Mouse (Mus musculus): ENCODE measurements at regions not wholly inside any gene's neighbourhood (a gene's known extent, or its start where the extent isn't known, plus 50 kb on each side); places are given as distances from the start of the nearest gene placed in this dataset.

DNA sequence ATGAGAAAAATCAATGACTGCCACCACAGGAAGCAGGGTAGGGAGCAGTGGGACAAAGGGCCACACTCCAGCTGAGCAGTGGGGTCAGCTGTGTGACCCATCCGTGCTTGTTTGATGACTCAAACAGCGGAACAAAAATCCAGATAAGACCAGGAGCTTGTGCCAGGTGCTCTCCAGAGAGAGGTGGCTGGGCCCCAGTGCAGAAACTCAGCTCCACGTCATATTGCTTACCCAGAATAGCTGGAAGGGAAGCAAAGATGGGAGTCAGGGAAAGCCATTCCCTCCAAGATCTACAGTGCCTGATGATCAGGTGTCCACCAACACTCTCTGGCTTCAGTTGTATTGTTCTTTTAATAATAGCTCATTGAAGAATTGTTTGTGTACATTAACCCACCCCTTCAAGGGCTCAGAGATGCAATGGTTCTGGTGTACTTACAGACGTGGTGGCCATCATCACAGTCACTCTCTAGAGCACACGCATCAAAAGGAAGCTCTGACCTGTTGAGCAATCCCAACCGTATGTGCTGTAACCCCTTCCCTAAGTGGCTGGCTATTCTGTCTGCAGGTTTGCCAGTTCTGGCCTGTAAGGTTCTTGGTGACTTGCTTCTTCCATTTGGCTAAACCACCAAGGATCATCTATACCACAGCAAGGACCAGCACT is 117.6 kb upstream of the Frmd6 start:
- Histone ChIP-seq H3K9ac (no peak overlapping the region), H3K4me3 (replicated peaks) (no peak overlapping the region), H3K27me3 (replicated peaks) (no peaks in the 10 kb centered on the region), H3K4me2 (no peak overlapping the region), H3K4me1 (peaks cover 10% of the 10 kb centered on the region; the same call in 1 of the 2 replicates), H3K9me3 (no peaks in the 10 kb centered on the region), H3K27ac (peak overlapping the region; percentile 41), H3K36me3 (no peaks in the 10 kb centered on the region)
- WGBS = 52% methylated on average over 6 of the region's 6 CpGs
- ATAC-seq (ENCODE audit: insufficient read depth, low FRiP score, low read depth) = peak; percentile 88

DNA sequence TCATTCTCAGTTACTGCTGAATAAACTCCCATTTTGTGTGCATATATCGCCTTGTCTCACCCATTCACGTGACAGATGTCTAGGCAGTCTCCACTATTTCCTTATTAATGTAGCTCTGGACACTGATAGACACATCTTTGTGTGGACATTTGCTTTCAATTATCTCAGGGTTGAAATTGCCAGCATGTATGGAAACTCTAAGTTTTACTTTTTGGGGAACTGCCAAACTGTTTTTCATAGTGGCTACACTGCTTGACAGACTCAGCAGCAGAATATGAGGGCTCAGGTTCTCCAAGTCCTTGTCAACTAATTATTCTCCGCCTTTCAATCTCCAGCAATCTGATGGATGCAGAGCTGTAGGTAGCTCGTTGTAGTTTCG is 117.0 kb upstream of the Frmd6 start:
- Histone ChIP-seq H3K27ac (0 out of 2 replicates have a peak overlapping the region, but pooled peaks have one; percentile 41), H3K9me3 (no peaks in the 10 kb centered on the region), H3K9ac (no peak overlapping the region), H3K4me2 (no peak overlapping the region), H3K27me3 (replicated peaks) (no peaks in the 10 kb centered on the region), H3K4me1 (peaks cover 15% of the 10 kb centered on the region; the same call in 1 of the 2 replicates), H3K4me3 (replicated peaks) (no peak overlapping the region), H3K36me3 (no peaks in the 10 kb centered on the region)
- ATAC-seq (ENCODE audit: insufficient read depth, low FRiP score, low read depth) = no peak
- WGBS = 88% methylated on average over 5 of the region's 5 CpGs

- Histone ChIP-seq H3K4me2 (no peak overlapping the region), H3K9ac (no peak overlapping the region), H3K4me3 (replicated peaks) (no peak overlapping the region), H3K27ac (no peak overlapping the region), H3K36me3 (no peaks in the 10 kb centered on the region), H3K4me1 (peaks cover 15% of the 10 kb centered on the region; the same call in 1 of the 2 replicates), H3K9me3 (no peaks in the 10 kb centered on the region), H3K27me3 (replicated peaks) (no peaks in the 10 kb centered on the region)
- ATAC-seq (ENCODE audit: insufficient read depth, low FRiP score, low read depth) = no peak
- WGBS = 81% methylated on average over 7 of the region's 7 CpGs
Observed at GRCm38 (mm10) chr12:70710311-70710710, 115.0 kb upstream of the Frmd6 start.

- no peaks in the 10 kb centered on the region for H3K27me3 ChIP-seq (replicated peaks)
- no peaks in the 10 kb centered on the region for H3K36me3 ChIP-seq
- no peak for ATAC-seq (ENCODE audit: insufficient read depth, low FRiP score, low read depth)
- peaks cover 15% of the 10 kb centered on the region; the same call in 1 of the 2 replicates for H3K4me1 ChIP-seq
- no peaks in the 10 kb centered on the region for H3K9me3 ChIP-seq
- WGBS = 61% methylated on average over 5 of the region's 5 CpGs
- no peak overlapping the region for H3K4me2 ChIP-seq
- H3K27ac ChIP-seq = no peak overlapping the region
- no peak overlapping the region for H3K4me3 ChIP-seq (replicated peaks)
- no peak overlapping the region for H3K9ac ChIP-seq
Observed at GRCm38 (mm10) chr12:70711030-70711429, 114.3 kb upstream of the Frmd6 start.

DNA sequence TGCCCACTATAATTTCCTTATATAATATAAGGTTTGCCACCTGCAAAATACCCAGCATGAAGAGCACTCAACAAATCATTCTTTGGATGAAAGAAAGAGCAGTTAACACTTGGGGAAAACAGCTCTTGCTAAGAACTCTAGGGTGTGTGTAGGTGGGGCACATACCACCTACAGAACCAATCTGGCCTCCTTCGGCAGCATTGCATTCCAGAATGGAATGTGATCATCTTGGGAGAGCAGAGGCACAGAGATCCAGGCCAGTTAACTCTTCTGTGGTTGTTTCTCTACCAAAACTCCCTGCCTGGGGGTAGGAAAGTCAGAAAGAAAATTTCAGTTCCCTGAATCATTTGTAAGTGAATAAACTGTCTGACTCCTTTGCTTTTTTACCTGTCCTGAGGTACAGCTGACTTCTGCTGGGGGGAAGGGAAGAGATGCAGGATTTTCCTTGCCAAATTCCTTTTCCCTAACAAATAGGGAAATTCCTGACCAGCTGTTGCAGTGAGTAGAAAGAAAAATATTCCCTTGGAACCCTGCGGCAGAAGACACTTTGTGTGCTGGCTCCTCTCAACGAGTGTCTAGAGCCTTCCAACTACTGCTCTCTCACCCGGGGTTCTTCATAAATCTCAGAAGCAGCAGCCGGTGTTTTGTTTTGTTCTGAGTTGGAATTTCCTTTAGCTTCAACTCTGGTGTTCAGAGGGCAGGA is 112.8 kb upstream of the Frmd6 start:
- peaks cover 15% of the 10 kb centered on the region; the same call in 1 of the 2 replicates for H3K4me1 ChIP-seq
- no peaks in the 10 kb centered on the region for H3K27me3 ChIP-seq (replicated peaks)
- H3K9ac ChIP-seq = no peak overlapping the region
- no peak overlapping the region for H3K4me3 ChIP-seq (replicated peaks)
- H3K36me3 ChIP-seq = no peaks in the 10 kb centered on the region
- no peak overlapping the region for H3K27ac ChIP-seq
- ATAC-seq (ENCODE audit: insufficient read depth, low FRiP score, low read depth) = no peak
- 27% methylated on average over 5 of the region's 5 CpGs for WGBS
- H3K9me3 ChIP-seq = no peaks in the 10 kb centered on the region
- no peak overlapping the region for H3K4me2 ChIP-seq

- 47% methylated on average over 18 of the region's 18 CpGs for WGBS
- Histone ChIP-seq H3K36me3 (no peaks in the 10 kb centered on the region), H3K4me1 (peaks cover 15% of the 10 kb centered on the region), H3K4me3 (replicated peaks) (no peak overlapping the region), H3K27ac (no peak overlapping the region), H3K4me2 (no peak overlapping the region), H3K9ac (no peak overlapping the region), H3K9me3 (no peaks in the 10 kb centered on the region), H3K27me3 (replicated peaks) (no peaks in the 10 kb centered on the region)
- ATAC-seq (ENCODE audit: insufficient read depth, low FRiP score, low read depth) = no peak
Observed at GRCm38 (mm10) chr12:70713499-70714280, 111.6 kb upstream of the Frmd6 start.

GRCm38 (mm10) chr12:70714281-70714679 is 111.0 kb upstream of the Frmd6 start:
- WGBS = 72% methylated on average over 10 of the region's 11 CpGs
- Histone ChIP-seq H3K4me1 (peaks cover 15% of the 10 kb centered on the region), H3K4me2 (no peak overlapping the region), H3K27ac (no peak overlapping the region), H3K36me3 (no peaks in the 10 kb centered on the region), H3K27me3 (replicated peaks) (no peaks in the 10 kb centered on the region), H3K9me3 (no peaks in the 10 kb centered on the region), H3K9ac (no peak overlapping the region), H3K4me3 (replicated peaks) (no peak overlapping the region)
- no peak for ATAC-seq (ENCODE audit: insufficient read depth, low FRiP score, low read depth)

- ATAC-seq (ENCODE audit: insufficient read depth, low FRiP score, low read depth) = no peak
- H3K27me3 ChIP-seq (replicated peaks) = no peaks in the 10 kb centered on the region
- H3K36me3 ChIP-seq = no peaks in the 10 kb centered on the region
- 89% methylated on average over 2 of the region's 2 CpGs for WGBS
- H3K9ac ChIP-seq = no peak overlapping the region
- no peak overlapping the region for H3K4me3 ChIP-seq (replicated peaks)
- no peaks in the 10 kb centered on the region for H3K9me3 ChIP-seq
- H3K27ac ChIP-seq = no peak overlapping the region
- H3K4me2 ChIP-seq = no peak overlapping the region
- H3K4me1 ChIP-seq = peaks cover 15% of the 10 kb centered on the region
Observed at GRCm38 (mm10) chr12:70715836-70716235, 109.5 kb upstream of the Frmd6 start.

DNA sequence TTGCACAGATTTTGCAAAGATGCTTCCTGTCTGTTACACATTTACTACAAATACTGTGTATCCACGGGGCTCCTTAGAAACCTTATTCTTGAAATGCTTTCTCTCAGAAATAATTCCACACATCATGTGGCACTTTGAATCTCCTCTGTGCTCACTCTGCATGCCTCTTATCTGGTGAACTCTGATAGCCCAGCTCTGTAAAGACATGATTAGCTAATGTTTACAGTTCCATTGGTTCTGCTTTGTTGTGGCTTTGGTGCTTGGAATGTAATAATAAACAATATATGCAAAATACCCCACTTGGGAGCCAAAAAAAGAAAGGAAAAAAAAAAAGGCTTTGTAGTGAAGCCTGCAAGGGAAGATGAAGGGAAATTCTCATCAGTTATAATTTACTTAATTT is 106.7 kb upstream of the Frmd6 start:
- Histone ChIP-seq H3K4me1 (no peaks in the 10 kb centered on the region; the same call in 1 of the 2 replicates), H3K27me3 (replicated peaks) (no peaks in the 10 kb centered on the region), H3K36me3 (no peaks in the 10 kb centered on the region), H3K4me3 (replicated peaks) (no peak overlapping the region), H3K4me2 (no peak overlapping the region), H3K9ac (no peak overlapping the region), H3K9me3 (no peaks in the 10 kb centered on the region), H3K27ac (no peak overlapping the region)
- ATAC-seq (ENCODE audit: insufficient read depth, low FRiP score, low read depth) = no peak
- 41% methylated on average over 1 of the region's 1 CpGs for WGBS

DNA sequence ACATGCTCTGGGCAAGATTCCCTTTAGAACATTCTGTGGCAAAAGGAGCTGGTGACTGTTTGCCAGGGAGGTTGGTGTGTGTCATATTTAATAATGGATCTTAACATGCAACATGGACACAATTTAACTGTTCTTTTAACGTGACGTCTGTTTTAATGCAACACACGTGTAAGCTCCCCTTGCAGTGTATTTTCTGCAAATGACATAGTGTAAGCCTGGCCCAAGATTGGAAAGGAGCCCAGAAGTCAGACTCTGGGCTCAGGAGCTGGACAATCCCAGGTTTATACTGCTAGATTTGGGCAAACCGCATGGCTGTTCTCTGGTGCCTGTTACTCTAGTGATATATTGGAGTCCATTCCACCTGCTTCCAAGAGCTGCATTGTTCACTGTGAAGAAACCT is 106.1 kb upstream of the Frmd6 start:
- no peak for ATAC-seq (ENCODE audit: insufficient read depth, low FRiP score, low read depth)
- Histone ChIP-seq H3K9ac (no peak overlapping the region), H3K4me1 (no peaks in the 10 kb centered on the region; the same call in 1 of the 2 replicates), H3K27ac (no peak overlapping the region), H3K9me3 (no peaks in the 10 kb centered on the region), H3K36me3 (no peaks in the 10 kb centered on the region), H3K4me2 (no peak overlapping the region), H3K4me3 (replicated peaks) (no peak overlapping the region), H3K27me3 (replicated peaks) (no peaks in the 10 kb centered on the region)
- whole genome bisulfite sequencing = 36% methylated on average over 4 of the region's 4 CpGs

DNA sequence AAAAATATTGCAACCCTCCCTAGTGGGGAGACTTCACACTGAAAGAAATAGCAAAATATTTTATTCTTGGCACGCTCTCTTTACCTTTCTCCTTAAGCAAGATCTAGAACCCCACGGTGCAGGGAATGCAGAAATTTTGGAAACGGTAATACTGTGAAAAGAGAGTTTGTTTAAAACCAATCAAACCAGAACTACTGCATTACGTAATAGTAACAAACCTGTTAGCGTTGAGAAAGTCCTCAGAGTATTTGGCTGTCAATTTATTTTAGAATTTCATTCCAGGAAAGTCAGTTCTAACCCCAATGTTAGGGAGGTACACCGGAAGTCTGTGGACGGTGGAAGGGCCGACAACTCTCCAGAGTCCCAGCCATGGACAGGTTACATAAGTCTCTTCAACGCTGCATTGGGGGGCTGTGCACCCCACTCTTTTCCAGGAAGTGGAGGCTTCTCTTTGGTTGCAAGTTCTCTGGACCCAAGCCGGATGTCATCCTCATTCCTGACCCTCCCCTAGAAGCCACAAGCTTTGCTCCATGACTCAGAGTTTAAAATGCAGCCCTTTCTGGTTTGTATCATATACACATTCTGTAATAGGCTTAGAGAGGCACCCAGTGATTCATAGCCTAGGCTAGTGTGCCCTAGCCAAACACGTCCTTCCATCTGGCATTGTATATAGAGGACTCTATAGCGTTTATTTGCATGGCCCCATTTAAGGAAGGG is 105.0 kb upstream of the Frmd6 start:
- H3K36me3 ChIP-seq = no peaks in the 10 kb centered on the region
- no peak overlapping the region for H3K9ac ChIP-seq
- H3K27ac ChIP-seq = 0 out of 2 replicates have a peak overlapping the region, but pooled peaks have one; percentile 11
- no peaks in the 10 kb centered on the region for H3K27me3 ChIP-seq (replicated peaks)
- no peaks in the 10 kb centered on the region; the same call in 1 of the 2 replicates for H3K4me1 ChIP-seq
- no peak overlapping the region for H3K4me2 ChIP-seq
- H3K4me3 ChIP-seq (replicated peaks) = no peak overlapping the region
- no peak for ATAC-seq (ENCODE audit: insufficient read depth, low FRiP score, low read depth)
- 59% methylated on average over 12 of the region's 12 CpGs for WGBS
- no peaks in the 10 kb centered on the region for H3K9me3 ChIP-seq
